Mouse (Mus musculus) limb, embryonic 10.5 days (tissue): ENCODE results near the gene Pcx. TPM values are rescaled to one million over a fixed set of nuclear protein-coding genes. Genes with fewer than 3 reads are reported as not detected.

Experiments used
- DNase-seq: peaks from one replicate; pipeline ENCODE4 v3.0.0-alpha.2; 2017; ENCODE audit warnings: low spot score
- H3K27ac ChIP-seq: fragments of 300-500 bp; sonication (generic); 2 replicates; pipeline ENCODE4 v1.5.1; 2016; ENCODE audit warnings: mild to moderate bottlenecking
- H3K27me3 ChIP-seq: fragments of 300-500 bp; sonication (generic); 2 replicates; pipeline ENCODE4 v1.6.1; 2016; ENCODE audit warnings: low read depth, mild to moderate bottlenecking; ENCODE audit not compliant: poor library complexity, severe bottlenecking
- H3K36me3 ChIP-seq: fragments of 300-500 bp; sonication (generic); 2 replicates; pipeline ENCODE4 v1.6.1; 2016; ENCODE audit warnings: mild to moderate bottlenecking, moderate library complexity
- H3K4me1 ChIP-seq: fragments of 300-500 bp; sonication (generic); 2 replicates; pipeline ENCODE4 v1.6.1; 2016
- H3K4me3 ChIP-seq: fragments of 300-500 bp; sonication (generic); 2 replicates; pipeline ENCODE4 v1.5.1; 2016; ENCODE audit warnings: mild to moderate bottlenecking, moderate library complexity
- H3K9me3 ChIP-seq: fragments of 300-500 bp; sonication (generic); replicated peaks from 2 replicates; pipeline ENCODE4 v1.6.1; 2016; ENCODE audit warnings: mild to moderate bottlenecking
- WGBS: fragments of 180-500 bp; shearing (Covaris S2); methylation state at CpG from one replicate; pipeline ENCODE4 v1.1.7; 2016; 5-methylcytosine and 5-hydroxymethylcytosine counted together
- polyA plus RNA-seq: library from polyadenylated mRNA; unstranded; fragments of >200 nt; fragmentation: Nextera tagmentation; extraction: Ambion mirVana; gene quantifications from 2 replicates; pipeline ENCODE4 v1.2.1, GENCODE M21; 2016

The Pcx gene
- polyA plus RNA-seq, 1 experiment from 2014 or later = 18.8 TPM

DNA sequence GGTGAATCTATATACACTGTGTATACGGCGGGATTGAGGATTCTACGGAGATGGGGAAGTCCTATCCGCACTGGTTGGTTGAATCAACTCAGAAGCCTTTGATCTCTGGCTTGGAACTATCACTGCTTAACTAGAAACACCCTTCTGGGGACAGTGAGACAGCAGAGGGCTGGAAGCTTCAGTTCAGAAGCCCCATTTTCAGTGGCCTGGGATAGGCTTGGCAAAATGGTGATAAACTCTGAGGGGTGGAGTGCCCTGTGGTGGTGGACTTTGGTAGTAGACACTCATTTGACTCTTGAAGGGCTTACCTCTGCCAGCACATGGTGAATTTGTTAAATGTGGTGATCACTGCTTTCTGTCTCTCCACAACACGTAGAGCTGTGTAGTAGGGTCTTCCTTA lies 55.4 kb downstream of the Pcx start:
- Histone ChIP-seq H3K4me3 (no peak overlapping the region), H3K36me3 (no peaks in the 10 kb centered on the region), H3K9me3 (no peaks in the 10 kb centered on the region), H3K27ac (no peak overlapping the region), H3K4me1 (peaks cover 12% of the 10 kb centered on the region), H3K27me3 (no peaks in the 10 kb centered on the region)
- WGBS = 84% methylated on average over 5 of the region's 5 CpGs
- DNase-seq = no peak

DNA sequence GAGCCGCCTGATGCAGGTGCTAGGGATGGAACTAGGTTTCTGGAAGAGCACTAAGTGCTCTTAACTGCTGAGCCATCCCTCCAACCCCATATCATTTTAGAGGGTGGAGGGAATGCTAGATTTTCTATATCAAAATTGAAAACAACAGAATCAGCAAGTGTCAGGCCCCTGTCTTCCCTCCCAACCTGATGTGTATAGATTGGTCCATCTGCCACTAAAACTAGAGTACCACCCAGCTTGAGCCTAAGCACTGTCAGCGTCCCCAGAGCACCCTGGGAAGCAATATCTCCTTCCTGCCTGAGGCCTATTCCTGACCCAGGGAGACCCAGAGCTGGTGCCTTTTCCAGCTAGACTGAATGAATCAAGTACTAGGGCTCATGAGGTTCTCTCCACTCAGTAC lies 56.6 kb downstream of the Pcx start:
- Histone ChIP-seq H3K9me3 (no peaks in the 10 kb centered on the region), H3K27ac (no peak overlapping the region), H3K36me3 (no peaks in the 10 kb centered on the region), H3K27me3 (no peaks in the 10 kb centered on the region), H3K4me3 (no peak overlapping the region), H3K4me1 (peaks cover 12% of the 10 kb centered on the region)
- DNase-seq = no peak
- WGBS = 81% methylated on average over 2 of the region's 2 CpGs

DNA sequence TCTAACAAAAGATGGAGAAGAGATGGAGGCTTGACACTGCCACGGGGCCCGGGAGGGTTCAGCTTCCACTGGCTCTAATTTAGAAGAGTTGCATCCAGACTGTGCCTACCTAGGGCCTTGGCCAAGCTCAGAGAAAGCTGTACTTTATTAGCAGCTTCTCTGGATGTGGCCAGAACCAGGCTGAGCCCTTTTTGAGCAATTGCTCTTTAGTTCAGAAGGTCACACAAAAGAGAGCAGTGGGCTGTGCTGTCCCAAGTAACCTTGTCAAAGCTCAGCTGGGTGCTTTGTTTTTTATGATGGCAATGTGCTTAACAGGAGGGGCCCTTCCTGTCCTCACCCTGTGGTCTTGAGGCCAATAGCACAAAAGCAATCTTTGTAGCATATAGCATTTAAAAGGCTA lies 57.4 kb downstream of the Pcx start:
- H3K27me3 ChIP-seq = no peaks in the 10 kb centered on the region
- H3K27ac ChIP-seq = no peak overlapping the region
- no peaks in the 10 kb centered on the region for H3K9me3 ChIP-seq
- H3K4me1 ChIP-seq = peaks cover 12% of the 10 kb centered on the region
- no peak overlapping the region for H3K4me3 ChIP-seq
- WGBS = 86% methylated on average over 2 of the region's 2 CpGs
- DNase-seq = no peak
- no peaks in the 10 kb centered on the region for H3K36me3 ChIP-seq

GRCm38 (mm10) chr19:4568832-4569231 lies 58.6 kb downstream of the Pcx start:
- H3K27ac ChIP-seq = no peak overlapping the region
- 83% methylated on average over 4 of the region's 4 CpGs for whole genome bisulfite sequencing

DNA sequence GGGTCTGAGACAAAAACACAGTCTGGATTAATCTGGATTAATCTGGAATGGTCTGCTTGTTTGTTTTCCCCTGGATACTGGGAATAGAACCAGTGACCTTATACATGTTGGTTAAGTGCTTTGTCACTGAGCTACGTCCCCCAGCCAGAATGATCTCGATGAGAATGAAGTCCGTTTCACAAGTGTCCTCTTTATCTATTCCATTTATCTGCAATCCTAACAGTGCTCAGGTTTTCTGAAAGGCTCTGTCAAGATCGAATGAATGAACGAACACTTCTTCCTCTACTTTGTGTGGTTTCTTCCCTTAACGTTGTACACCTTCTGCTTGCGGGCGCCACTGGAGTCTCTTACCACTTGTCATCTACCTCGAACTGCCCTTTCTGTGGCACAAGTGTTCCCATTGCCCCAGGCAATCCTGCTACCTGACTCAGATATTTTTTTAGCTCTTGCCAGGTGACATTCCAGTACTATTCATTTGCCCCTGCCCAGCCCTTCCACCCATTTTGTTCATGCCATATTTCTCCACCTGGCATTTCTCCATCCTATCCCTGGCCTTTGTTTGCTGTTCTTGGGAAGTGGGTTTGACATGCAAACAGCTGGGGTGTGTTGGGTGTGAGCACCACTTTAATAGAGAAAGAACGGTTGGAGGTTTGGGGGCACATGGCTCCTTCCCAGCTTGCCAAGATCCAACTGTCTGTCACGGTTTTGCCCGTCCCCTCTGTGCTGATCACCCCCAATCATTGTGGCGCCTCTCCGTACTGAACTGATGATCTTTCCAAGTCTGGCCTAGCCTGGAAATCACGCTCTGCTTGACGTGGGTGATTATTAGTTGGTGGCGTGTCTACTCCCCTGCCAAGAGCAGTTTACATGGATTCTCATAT lies 59.3 kb downstream of the Pcx start:
- DNase-seq = no peak
- no peaks in the 10 kb centered on the region for H3K27me3 ChIP-seq
- H3K27ac ChIP-seq = no peak overlapping the region
- no peak overlapping the region for H3K4me3 ChIP-seq
- 90% methylated on average over 17 of the region's 17 CpGs for WGBS
- no peaks in the 10 kb centered on the region for H3K9me3 ChIP-seq
- no peaks in the 10 kb centered on the region for H3K36me3 ChIP-seq
- peaks cover 12% of the 10 kb centered on the region for H3K4me1 ChIP-seq

More at GRCm38 (mm10) chr19:4568832-4569231, 58.6 kb downstream of the Pcx start:
- Histone ChIP-seq H3K4me1 (peaks cover 12% of the 10 kb centered on the region), H3K9me3 (no peaks in the 10 kb centered on the region), H3K27me3 (no peaks in the 10 kb centered on the region), H3K36me3 (no peaks in the 10 kb centered on the region), H3K4me3 (no peak overlapping the region)
- no peak for DNase-seq

DNA sequence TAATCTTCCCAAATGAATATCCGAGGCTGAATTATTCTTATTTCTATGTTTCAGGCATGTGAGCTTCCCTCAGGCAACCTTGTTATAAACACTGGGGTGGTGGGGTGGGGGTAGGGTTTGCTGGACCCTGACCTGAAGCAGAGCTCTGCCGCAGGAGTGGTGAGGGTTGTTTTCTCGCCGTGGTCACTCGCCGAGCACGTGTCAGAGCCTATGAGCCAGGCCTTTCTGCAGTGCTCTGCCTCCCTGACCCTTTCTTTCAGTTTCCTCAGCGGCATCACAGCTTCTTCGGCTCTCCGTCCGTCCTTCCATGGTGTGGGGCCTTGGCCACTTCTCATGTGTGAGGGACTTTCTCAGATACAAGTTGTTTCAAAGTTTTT lies 60.0 kb downstream of the Pcx start:
- DNase-seq = no peak
- peaks cover 12% of the 10 kb centered on the region for H3K4me1 ChIP-seq
- 88% methylated on average over 11 of the region's 11 CpGs for WGBS
- H3K9me3 ChIP-seq = no peaks in the 10 kb centered on the region
- no peak overlapping the region for H3K4me3 ChIP-seq
- no peaks in the 10 kb centered on the region for H3K36me3 ChIP-seq
- no peak overlapping the region for H3K27ac ChIP-seq
- H3K27me3 ChIP-seq = no peaks in the 10 kb centered on the region

DNA sequence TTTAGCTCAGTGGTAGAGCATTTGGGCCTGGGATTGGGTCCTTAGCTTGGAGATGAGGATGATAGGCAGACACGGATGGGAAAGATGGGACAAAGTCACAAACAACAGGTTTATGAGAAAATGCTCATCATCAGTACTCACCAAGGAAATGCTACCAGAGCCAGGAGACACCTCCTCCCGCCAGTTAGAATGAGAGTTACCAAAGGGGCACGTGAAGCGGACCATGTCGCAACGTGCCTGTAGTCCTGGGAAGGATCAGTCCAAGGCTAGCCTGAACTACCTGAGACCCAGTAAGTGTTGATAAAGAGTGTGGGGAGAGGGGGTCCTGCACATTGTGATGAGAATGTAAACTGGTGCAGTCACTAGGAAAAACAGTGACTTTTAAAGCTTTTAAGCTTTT lies 60.5 kb downstream of the Pcx start:
- no peak for DNase-seq
- Histone ChIP-seq H3K4me3 (no peak overlapping the region), H3K36me3 (no peaks in the 10 kb centered on the region), H3K27me3 (no peaks in the 10 kb centered on the region), H3K4me1 (peaks cover 12% of the 10 kb centered on the region), H3K27ac (no peak overlapping the region), H3K9me3 (no peaks in the 10 kb centered on the region)
- 89% methylated on average over 6 of the region's 6 CpGs for WGBS

DNA sequence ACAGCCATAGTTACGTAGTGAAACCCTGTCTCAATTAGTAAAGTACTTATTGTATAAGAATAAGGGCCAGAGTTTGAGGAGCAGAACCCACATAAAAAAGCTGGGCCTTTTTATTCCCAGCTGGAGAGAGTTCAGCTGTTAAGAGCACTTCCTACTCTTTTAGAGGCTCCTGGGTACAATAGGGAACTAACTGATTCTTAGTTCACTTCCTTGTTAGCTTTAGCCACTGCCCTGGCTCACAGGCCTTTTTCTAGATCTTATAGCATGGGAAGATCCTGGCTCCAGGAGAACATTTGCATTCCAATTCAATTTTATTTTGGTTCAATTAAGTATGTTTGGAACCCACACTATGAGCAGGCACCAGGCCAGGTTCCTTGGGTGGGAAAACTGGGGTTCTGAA lies 61.4 kb downstream of the Pcx start:
- peaks cover 12% of the 10 kb centered on the region for H3K4me1 ChIP-seq
- no peak overlapping the region for H3K4me3 ChIP-seq
- H3K27me3 ChIP-seq = no peaks in the 10 kb centered on the region
- 91% methylated on average over 1 of the region's 1 CpGs for WGBS
- no peaks in the 10 kb centered on the region for H3K9me3 ChIP-seq
- no peak for DNase-seq
- H3K27ac ChIP-seq = no peak overlapping the region
- H3K36me3 ChIP-seq = no peaks in the 10 kb centered on the region

DNA sequence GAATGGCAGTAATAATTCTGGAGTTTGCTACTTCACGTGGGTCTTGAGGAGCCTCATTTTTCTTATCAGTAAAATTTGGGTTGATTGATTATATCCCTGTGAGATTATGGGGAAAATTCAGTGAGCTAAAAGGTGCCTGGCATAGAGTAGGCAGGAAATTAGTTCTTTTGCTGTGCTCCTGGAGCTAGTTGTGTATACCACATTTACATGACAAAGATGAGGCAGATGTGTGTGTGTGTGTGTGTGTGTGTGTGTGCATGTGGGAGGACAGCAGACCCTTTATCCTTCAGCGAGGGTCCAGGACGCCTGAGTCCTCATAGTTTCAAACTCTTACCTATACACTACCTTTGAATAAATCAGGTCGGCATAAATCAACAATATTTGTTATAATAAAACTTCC lies 61.8 kb downstream of the Pcx start:
- H3K27ac ChIP-seq = no peak overlapping the region
- H3K9me3 ChIP-seq = no peaks in the 10 kb centered on the region
- no peaks in the 10 kb centered on the region for H3K27me3 ChIP-seq
- 81% methylated on average over 4 of the region's 4 CpGs for WGBS
- no peak for DNase-seq
- H3K4me1 ChIP-seq = peaks cover 10% of the 10 kb centered on the region
- H3K4me3 ChIP-seq = no peak overlapping the region
- H3K36me3 ChIP-seq = no peaks in the 10 kb centered on the region

DNA sequence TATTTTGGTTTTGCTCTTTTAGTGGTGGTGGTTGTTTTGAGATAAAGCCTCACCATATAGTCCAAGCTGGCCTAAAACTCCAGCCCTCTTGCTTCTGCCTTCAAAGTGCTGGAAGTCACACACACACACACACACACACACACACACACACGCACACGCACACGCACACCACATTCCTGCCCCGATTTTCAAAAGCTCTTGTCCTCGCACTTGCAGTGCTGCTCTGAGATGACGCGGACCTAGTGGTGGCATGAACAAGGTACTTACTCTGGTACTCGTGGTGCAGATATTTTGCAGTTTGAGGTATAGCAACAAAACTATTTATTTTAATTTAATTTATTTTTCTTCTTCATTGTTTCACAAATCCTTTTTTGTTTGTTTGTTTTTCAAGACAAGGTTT lies 62.2 kb downstream of the Pcx start:
- peaks cover 7% of the 10 kb centered on the region for H3K4me1 ChIP-seq
- no peaks in the 10 kb centered on the region for H3K9me3 ChIP-seq
- H3K27me3 ChIP-seq = no peaks in the 10 kb centered on the region
- no peaks in the 10 kb centered on the region for H3K36me3 ChIP-seq
- H3K27ac ChIP-seq = no peak overlapping the region
- DNase-seq = no peak
- WGBS = 92% methylated on average over 8 of the region's 8 CpGs
- H3K4me3 ChIP-seq = no peak overlapping the region

DNA sequence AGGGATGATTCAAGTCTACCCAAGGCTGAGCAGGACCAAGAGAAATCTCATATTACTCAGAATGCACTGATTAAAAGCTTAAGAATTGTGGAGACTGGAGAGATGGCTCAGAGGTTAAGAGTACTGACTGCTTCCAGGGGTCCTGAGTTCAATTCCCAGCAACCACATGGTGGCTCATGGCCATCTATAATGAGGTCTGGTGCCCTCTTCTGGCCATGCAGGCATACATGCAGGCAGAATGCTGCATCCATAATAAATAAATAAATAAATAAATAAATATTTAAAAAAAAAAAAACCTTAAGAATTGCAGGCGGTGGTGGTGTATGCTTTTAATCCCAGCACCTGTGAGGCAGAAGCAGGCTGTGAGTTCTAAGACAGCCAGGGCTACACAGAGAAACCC lies 63.0 kb downstream of the Pcx start:
- H3K27me3 ChIP-seq = no peaks in the 10 kb centered on the region
- no peak overlapping the region for H3K27ac ChIP-seq
- H3K4me1 ChIP-seq = 0 out of 2 replicates have a peak, but pooled peaks cover under 1% of the 10 kb centered on the region
- WGBS = 83% methylated on average over 1 of the region's 1 CpGs
- no peaks in the 10 kb centered on the region for H3K9me3 ChIP-seq
- DNase-seq = no peak
- H3K4me3 ChIP-seq = no peak overlapping the region
- no peaks in the 10 kb centered on the region for H3K36me3 ChIP-seq

GRCm38 (mm10) chr19:4578799-4579198 lies 68.5 kb downstream of the Pcx start:
- no peaks in the 10 kb centered on the region for H3K27me3 ChIP-seq
- 85% methylated on average over 2 of the region's 2 CpGs for WGBS
- no peak for DNase-seq
- H3K9me3 ChIP-seq = no peaks in the 10 kb centered on the region
- H3K4me3 ChIP-seq = no peak overlapping the region
- H3K36me3 ChIP-seq = no peaks in the 10 kb centered on the region
- no peak overlapping the region for H3K27ac ChIP-seq
- H3K4me1 ChIP-seq = no peaks in the 10 kb centered on the region

- no peak overlapping the region for H3K27ac ChIP-seq
- H3K4me1 ChIP-seq = no peaks in the 10 kb centered on the region
- no peak for DNase-seq
- H3K9me3 ChIP-seq = no peaks in the 10 kb centered on the region
- H3K36me3 ChIP-seq = no peaks in the 10 kb centered on the region
- 90% methylated on average over 5 of the region's 5 CpGs for WGBS
- no peak overlapping the region for H3K4me3 ChIP-seq
- no peaks in the 10 kb centered on the region for H3K27me3 ChIP-seq
These were observed 69.0 kb downstream of the Pcx start for GRCm38 (mm10) chr19:4579296-4579695.

- WGBS = 82% methylated on average over 2 of the region's 2 CpGs
- Histone ChIP-seq H3K4me3 (no peak overlapping the region), H3K9me3 (no peaks in the 10 kb centered on the region), H3K36me3 (no peaks in the 10 kb centered on the region), H3K27me3 (no peaks in the 10 kb centered on the region), H3K4me1 (no peaks in the 10 kb centered on the region), H3K27ac (no peak overlapping the region)
- DNase-seq = no peak
These were observed 73.6 kb downstream of the Pcx start for GRCm38 (mm10) chr19:4583856-4584255.
